Mouse (Mus musculus) liver, embryonic 14.5 days (tissue): ENCODE measurements around the gene Cldn7.

ENCODE experiments used
- CTCF ChIP-seq: IDR thresholded peaks from 2 replicates; pipeline ENCODE4 v1.5.1; 2016; ENCODE audit warnings: antibody characterized with exemption, low read depth, control low read depth
- EP300 ChIP-seq: IDR thresholded peaks from 2 replicates; pipeline ENCODE4 v1.6.1; 2016; ENCODE audit warnings: antibody characterized with exemption, low read depth

DNA sequence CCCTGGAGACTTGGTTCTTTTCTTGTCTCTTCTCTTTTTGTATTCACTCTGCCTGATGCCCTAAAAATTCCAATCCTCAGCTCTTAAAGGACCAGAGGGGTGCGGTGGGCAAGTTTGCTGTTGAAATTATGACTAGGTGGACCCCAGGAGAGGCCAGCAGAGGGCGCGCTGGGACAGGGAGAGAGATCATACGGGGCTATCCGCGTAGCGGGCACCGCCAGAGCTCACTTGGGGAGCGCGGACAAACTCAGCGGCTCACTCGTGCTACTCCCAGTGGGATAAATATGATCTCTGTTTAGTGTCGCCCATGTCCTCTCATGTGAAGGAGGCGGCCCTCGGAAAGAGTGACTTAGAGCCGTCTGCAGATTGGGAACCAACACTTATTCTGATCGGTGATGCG, 30.4 kb upstream of the Cldn7 start:
- TF ChIP-seq CTCF (peak; percentile 98), EP300 (no peak)
